Mouse (Mus musculus): ENCODE data around the gene Tbc1d2b. TPM values are rescaled to one million over a fixed set of nuclear protein-coding genes. Genes with fewer than 3 reads are reported as not detected.
A peak's percentile ranks its signal among the peaks of the same experiment; 100 is the strongest.

Tbc1d2b gene
- polyA plus RNA-seq, 3 experiments from 2014 or later = 10.6 to 14.0 (median 10.8) TPM

DNA sequence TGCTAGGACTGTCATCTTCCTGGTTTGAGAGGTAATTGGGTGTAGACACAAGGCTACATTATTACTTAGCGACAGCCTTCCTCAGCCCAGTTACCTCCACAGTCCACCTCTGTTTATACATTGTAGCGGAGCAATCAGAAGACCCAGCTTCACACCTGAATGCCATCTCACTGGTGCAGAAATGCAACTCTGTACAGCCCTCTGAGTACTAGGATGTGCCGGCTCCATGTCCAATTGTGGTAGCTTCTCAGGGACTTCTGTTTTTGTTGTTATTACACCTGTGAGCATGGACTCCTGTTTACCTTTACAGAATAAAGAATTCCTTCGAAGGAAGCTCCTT, 7.3 kb downstream of the Tbc1d2b start:
- no peak for ATAC-seq

DNA sequence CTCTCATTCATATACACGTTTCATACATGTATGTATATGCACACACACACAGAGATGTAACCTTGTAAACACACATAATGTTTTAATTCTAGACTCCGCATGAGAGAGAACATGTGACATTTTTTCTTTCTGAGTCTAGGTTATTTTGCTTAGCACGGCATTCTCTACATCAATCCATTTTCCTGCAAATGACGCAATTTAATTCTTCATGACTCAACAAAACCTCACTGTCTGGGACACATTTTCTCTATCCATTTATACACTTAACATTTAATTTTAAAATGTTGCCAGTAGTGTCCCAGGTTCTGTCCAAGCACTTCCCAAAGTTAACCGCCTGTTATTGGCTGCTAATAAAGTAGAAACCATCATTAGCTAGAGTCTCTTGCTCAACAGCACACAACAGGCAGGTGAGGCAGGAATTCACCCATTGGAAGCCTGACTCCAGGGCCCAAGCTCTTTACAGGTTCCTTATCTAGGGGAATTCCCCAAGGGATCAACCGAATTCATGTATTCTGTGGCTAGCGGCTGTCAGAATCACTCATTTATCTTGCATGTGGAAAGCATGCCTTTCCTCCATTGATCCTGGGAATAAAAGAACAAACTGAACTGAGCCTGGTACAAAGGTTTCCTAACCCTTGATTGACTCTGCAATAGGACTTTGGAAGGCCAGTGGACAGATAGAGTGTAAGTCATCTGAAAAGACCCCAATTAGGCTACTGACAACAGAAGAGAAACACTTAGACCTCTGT, 7.8 kb downstream of the Tbc1d2b start:
- ATAC-seq = no peak

DNA sequence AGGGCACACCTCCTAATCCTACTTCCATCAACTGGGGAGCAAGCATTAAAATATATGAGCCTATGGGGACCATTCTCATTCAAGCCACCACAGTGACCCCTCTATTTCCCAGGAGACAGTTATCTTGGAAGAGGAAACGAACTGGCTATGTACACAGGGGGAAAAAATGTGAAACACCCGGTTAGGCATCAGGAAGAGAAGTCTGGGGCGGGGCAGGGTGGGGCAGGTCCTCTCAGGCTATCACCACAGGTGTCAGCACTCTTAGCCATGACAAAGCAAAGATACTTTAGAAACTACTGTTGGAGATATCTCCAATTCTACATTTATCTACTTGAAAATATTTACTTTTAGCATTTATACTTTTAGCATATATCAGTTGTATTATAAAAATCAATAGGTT, 8.5 kb downstream of the Tbc1d2b start:
- no peak for ATAC-seq

DNA sequence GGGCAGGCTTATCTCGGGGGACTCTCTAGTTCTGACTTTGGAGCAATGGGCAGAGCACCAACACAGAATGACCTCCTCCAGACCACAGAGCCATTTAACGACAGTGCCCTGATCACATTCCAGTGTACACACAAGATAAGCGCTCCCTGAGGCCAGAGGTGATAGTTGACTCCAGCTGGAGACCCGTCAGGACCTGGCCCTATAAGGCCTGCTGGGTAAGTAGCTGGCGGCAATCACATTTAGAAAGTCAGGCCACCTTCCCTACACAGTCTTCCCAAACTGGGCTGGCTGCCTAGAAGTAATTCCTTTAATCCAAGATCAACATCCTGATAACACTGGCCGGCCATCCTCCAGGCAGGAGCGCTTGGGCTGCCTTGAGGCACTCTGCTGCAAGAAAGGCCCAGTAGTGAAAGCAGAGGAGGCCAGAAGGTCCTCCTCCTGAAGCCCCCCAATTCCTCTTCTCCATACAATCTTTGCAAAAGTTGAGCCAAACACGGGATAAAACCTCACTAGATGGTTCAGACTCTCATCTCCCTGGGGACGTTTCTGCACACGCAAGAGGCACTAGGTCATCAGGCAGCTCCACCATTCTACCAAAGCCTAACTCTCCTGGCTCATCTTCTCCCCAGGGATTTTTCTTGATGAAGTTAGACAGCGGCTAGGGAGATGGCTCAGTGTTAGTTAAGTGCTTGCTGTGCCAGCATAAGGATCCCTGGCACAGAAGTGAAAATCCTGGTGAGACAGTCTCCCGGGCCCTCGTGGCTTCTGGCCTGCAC, 9.8 kb downstream of the Tbc1d2b start:
- ATAC-seq = no peak

DNA sequence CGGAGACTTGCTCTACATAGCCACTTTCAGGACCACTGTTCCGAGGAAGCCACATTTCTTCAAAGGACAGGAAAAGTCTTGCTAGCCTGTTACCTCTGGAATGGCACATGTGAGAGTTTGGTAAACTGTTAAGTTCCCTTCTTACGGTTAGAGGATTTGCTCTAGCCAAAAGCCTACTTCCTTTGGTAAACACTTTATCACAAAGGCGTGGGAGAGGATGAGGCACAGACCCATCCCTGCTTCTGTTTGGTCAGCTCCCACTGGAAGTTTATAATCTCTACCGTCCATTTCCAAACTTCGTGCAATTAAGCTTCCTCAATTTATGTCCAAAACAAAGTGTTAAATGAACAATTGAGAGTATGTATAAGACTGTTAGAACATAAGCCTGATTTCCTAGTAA, 10.5 kb downstream of the Tbc1d2b start:
- ATAC-seq = peak; percentile 14

DNA sequence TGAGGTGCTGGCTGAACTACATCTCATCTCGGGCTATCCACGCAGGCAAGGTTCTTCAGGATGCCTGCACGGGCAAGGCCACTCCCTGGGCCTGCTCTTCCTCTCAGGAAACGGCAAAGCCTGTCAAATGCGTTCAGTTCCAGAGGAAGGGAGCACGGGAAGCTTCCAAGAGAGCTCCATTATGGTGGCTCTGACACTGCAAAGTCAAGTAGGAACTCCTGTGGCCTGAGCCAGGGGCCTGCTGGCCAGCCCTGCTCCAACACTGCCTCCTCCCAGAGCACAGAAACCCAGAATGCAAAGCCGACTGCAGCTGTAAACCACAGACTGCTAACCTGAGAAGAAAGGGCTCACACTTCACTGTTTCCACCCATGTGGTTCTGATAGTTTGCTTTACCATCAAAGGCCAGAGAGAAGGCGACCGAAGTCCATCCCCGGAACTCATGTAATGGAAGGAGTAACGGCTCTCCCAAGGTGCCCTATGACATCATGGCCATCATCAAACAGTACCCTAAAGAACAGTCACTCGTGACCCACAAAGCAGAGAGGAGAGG, 11.1 kb downstream of the Tbc1d2b start:
- peak; percentile 72 for ATAC-seq

DNA sequence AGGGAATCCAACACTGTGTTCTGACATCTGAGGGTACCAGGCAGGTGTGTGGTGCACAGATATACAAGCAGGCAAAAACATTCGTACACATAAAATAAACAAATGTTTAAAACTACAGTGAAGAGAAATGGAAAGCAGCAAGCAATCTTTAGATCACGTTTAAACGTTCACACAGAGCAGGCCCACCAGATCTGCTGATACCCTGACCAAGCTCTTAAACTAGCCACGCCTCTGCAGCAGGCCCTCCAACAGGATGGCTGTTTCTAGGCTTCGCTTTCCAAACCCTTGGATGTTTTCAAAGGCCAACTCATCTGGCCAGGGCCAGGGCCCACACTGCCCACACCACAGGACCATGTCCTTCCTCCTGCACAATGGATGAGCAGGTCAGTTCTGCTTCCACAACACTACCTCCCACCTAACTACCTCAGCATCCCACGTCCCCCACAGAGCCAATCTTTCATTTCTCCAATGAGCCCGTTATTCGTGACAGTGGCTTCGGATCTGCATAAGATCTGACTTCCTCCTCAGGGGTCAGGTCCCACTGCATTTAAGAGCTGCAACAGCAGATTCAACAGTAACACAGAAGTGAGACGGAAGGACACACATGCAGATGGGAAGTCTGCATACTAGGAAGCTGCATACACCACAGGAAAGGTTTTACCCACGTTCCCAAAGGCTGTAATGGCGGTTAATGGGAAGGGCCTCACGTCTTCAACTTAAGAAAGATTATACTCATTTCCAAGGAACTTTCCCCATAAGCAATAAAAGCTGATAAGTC, 12.7 kb downstream of the Tbc1d2b start:
- no peak for ATAC-seq

DNA sequence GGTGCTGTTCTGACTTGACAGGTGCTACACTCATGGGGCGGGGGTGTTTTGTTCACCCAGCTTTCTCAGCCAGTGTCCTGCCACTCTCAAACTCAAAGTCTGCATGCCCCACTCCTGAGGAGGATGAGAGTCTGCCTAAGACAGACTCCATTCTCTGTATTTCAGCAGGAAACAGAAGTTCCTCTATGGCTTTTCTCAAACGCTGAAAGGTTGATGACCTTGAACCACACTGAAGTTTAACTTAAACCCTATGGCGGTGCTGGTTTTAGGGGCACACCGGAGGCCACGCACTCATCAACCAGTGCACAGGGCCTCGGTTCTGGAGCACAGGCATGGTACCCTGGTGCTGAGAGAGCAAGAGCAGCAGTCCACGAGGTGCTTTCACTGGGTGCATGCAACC, 13.4 kb downstream of the Tbc1d2b start:
- ATAC-seq = no peak

DNA sequence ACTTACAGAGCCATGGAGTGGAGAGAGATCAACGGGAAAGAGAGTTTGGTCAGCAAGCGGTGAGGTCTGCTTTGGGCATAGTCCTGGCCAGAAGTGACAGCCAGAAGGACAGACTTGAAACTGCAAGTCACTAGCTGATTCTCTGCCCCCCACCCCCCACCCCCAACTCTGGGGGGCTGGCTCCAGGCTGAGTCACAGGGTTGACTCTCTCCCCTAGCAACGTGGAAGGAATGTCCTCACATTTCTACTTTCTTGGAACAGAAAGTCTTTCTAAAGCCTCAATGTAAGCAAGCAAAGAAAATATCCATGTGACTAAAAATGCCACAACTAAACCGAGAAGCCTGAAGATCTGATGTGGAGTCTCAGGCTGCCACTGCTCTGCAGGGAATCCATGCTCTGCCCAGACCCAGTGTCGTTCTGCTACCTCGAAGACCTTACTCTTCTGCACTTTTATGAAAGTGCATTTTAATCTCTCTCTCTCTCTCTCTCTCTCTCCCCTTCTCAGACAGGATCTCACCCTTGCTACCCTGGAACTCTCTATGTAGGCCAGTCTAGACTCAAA, 14.7 kb downstream of the Tbc1d2b start:
- ATAC-seq = no peak

DNA sequence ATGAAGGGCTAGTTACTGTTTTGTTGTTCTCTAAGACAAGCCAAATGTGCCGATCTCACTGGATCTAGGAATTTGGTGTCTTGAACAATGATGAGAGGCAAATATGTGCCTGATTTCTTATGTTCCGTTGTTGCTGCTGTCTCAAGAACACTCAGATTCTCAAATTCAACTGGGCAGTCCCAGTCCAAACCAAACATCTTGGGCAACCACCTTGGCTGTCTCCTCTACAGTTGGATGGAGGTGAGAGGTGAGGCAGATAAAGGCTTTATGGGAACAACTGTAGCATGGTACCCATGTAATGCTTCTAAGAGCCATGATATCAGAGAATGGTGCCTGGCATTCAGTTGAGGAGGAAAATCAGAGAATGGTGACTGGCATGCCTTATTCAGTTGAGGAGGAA, 17.4 kb downstream of the Tbc1d2b start:
- no peak for ATAC-seq

DNA sequence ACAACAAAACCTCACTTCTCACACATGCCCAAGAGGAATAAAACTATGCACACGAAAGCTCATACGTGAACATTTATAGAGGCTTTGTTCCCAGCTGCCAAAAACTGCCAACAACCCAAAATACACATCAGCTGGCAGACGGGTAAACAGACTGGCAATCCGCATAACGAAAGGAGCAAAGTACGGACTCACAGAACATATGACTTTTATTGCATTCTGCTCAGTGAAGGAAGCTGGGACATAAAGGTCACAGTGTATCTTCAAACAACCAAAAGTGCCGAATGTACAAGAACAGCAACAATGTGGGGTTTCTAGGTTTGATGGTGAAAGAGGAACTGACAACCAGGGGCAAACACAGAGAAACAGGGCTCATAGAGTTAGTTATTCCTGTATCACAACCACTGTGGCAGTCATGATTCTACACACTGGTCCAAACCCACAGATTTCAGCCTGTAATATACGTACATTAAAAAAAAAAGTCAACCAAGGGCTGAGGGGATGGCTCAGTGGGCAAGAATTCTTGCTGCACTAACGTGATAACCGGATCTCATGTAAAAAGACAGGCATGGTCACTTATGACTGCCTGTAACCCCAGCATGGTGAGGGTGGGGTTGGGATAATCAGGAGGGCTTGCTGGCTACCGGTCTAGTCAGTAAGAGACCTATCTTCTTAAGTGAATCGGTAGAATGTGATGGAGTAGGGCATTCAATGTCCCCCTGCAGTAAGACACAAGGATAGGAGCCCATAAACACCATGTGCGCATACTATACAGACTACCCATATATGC, 19.4 kb downstream of the Tbc1d2b start:
- peak; percentile 19 for ATAC-seq

DNA sequence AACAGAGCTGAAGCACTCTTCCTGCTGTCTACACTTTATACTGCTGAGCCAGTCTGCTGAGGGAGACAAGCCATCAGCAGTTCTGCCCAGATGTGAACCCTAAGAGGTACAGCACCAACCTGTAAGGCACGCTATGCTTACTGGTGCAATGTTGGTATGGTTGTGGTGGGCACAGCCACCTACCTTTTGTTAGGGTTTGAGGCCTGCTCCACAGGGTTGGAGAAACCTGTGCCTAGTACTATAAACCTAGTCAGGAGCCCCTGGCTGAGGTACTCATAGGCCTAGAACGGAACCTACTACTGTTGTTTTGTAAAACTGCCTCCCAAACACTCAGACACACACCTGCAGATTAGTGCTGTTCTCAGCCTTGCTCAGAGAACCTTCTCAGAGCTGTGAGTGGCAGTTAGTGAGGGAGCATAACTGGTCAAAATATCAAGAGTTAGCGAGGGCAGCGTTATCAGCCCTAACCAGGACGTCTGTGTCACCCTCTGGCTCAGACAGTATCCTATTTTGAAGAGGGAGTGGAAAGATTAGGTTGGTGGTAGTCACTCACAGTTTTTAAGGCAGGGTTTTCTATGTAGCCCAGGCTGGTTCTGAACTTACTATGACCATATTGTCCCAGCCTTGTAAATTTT, 20.3 kb downstream of the Tbc1d2b start:
- no peak for ATAC-seq

DNA sequence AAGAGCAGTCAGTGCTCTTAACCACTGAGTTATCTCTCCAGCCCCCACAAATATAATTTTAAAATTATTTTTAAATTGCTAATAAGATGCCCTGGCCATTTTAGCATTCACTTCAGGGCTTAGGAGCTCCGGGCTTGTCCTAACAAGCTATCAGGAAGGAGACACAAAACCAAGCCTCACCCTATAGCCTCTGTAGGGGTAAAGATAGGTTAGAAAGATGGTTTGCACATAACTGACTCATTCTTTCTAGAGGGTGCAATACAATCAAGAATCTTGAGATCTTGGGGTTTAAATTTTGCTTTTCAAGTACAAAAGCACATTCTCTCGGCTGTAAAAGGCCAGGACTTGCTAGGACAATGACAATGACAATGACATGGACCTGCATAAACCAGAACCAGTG, 21.6 kb downstream of the Tbc1d2b start:
- no peak for ATAC-seq

DNA sequence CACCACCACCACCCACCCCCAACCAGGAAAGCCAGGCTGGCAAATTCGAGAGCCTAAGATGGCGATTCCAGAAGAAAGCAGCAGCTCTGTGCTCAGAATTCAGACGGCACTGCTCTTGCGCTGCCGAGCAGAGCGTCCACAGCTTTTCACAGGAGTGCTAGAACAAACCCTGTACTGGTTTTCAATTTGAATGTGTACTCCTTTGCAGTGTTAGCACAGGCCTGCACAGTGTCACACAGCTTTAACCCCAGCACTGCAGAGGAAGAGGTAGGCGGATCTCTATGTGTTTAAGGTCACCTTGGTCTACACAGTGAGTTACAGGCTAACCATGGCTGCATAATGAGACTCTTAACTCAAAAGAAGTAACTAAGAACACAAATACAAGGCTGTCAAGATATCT, 22.3 kb downstream of the Tbc1d2b start:
- peak; percentile 29 for ATAC-seq

DNA sequence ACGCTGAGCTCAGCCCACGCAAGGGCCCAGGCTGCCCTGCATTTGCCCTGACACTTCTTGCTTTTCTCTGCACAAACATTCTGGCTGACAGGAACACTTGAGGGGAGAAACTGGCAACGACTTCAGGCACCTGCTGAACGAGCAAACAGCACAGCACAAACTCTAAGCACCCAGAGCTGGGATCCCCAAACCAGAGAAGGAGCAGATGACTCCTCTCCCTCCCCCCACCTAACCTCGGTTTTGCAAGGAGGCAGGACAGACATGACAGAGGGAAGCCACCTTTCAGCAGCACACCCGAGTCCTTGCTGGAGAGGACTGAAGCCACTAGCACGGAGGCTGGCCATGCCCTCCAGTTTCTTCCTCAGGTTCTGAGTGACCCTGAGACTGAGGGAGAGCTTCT, 23.3 kb downstream of the Tbc1d2b start:
- ATAC-seq = no peak

DNA sequence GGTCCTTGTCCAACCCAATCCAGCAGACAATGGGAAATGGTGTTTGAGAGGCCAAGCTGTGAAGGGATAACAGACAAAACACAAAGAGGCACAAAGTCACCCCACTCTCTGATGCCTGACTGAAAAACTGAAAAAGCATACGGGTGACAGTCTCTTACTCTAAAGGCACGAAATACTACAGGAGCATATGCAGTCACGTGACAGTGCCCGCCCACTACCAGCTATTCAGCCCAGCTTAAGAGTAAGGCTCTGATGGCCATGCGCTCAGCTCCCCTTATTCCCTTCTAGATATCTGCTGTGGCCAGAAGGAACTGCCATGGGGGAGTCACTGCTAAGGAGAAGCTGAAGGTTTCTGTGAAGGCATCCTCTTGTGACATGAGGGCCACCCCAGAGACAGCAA, 24.8 kb downstream of the Tbc1d2b start:
- ATAC-seq = peak; percentile 6

DNA sequence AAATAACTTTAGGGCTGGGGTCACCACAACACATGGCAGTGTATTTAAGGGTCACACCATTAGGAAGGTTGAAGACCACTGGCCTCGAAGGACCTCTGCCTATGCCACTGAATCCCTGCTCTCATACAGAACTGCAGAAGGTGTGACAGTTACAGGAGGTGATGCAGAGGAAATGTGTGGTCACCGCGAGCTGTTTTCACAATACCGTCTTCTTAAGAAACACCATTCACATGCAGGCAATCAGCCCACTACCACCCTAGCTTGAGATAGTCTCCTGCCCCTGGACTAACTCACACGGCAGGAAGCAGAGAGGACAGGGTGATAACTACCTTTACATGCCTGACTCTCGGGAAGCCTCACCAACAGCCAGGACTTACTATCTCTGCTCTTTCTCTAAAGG, 25.4 kb downstream of the Tbc1d2b start:
- peak; percentile 46 for ATAC-seq

DNA sequence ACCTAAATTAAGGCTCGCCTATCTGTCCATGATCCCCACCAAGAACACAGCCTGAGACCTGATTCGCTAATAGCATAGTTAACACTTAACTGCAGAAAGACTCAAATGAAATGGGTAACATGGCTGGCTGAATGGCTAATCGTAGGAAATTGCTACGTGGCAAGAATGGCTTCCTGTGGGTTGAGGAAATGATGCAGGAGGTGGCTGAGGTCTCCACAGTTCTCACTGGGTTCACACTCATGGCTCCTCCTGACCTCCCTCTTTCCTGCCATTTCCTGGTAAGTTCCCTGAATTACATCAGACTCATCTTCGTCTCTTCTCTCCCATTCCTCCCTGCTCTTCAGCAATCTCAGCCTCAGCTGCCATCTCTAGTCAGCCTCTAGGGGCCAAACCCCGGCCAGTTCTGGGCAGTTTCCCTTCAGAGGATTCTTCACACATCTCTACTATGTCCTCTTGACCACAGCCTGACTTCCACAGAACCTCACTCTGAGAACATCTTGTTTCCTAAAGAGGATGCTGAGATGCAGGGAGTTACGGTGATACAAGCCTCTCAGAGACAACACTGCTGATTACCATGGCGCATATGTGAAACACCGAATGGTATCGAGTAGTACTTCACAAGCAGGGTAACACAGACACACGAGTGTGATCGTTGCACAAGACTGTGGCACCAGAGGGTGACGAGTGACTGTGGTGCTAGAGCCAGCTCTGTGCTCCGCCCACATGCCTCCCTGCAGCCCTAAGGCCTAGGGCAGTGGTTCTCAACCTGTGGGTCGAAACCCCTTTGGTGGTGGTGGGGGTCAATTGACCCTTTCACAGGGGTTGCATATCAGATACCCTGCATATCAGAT, 26.1 kb downstream of the Tbc1d2b start:
- ATAC-seq = peak; percentile 29

DNA sequence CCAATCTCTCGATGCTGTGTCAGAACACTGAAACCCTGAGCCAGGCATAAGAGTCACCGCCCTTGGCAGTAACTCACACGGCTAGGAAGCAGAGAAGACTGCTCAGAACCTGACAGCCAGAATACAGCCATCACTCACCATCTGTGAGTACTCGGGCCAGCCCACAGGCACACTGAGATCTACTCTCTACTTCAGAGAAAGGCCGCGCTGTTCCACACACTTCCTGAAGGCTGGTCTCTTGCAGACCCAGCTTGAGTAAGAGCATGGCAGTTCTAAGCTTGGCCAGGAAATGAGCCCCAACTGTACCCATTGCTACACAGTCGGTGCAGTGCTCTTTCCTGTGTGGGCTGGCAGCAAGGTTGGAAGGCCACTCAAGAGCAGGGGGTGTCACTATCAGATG, 27.7 kb downstream of the Tbc1d2b start:
- ATAC-seq = peak; percentile 83

DNA sequence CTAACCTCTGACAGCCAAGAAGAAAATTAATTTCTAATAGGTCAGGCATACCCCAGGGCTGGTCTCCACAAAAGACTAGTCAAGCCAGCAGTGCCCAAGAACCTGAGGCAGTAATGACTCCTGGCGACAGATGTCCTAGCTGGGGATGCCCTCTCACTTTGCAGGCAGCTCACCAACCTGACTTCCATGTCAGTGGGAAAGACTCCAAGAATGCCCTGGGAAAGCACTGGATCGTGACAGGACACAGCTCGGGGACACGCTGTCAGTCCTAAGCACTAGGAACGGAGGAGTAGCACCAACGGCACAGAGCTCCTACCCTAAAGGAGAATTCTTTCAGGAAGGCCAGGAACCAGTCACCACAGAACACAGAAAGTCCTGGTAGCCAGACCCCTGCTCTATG, 28.3 kb downstream of the Tbc1d2b start:
- ATAC-seq = no peak

DNA sequence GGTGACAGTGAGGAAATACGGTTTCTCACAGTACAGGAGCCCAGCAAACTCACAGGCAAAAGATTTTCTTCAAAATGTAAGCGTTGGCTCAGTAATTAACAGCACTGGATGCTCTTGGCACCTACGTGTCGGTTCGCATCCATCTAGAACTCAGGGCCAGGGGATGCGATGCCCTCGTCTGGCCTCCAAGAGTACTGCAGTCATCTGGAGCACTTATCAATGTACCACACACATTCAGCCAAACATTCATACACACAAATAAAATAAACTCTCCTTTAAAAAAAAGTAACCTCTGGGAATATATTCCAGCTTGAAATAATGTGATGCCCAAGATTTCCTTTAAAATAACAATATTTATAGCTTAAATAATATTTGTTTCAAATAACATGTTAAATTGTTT, 29.0 kb downstream of the Tbc1d2b start:
- ATAC-seq = no peak
